ENCODE assay signal across 19 mouse cellular contexts in genomic region chr2:75737006-75737503, GRCm38 (mm10). TPM values are rescaled to one million over a fixed set of nuclear protein-coding genes. Genes with fewer than 3 reads are reported as not detected.
DNase-seq lines count a peak whose midpoint lies in the region; ATAC-seq and TF ChIP-seq lines count a peak whose summit lies in the region.
"Had no signal": no experiment of that assay in that cellular context is flagged by ENCODE, and none has a peak within 500 bp of the region (broad histone marks: within the 10 kb centered on the region; RNA-seq: fewer than 3 reads in every experiment).

No protein-coding gene starts in this region.

- TF ChIP-seq POLR2A in MEL (IDR thresholded peaks at IDR 0.05; ENCODE audit: control insufficient read depth in 1 of 2, insufficient read depth in 1 of 2, low read depth in 1 of 2, low read length in 2 of 2, poor library complexity in 1 of 2): no peak

- intact Hi-C loops in heart, postnatal 36 days (cut with DNase I): no loop called here

- H3K9me3 ChIP-seq in MEL (replicated peaks; ENCODE audit: insufficient read depth, low read length): no peaks in the 10 kb centered on the region
- H3K9me3 ChIP-seq: G1E; heart, embryonic 13.5 days; hindbrain, embryonic 10.5 days; midbrain, embryonic 10.5 days had no signal

- no peak overlapping the region for H3K27ac ChIP-seq in MEL (ENCODE audit: control insufficient read depth, low read depth, low read length)
- H3K27ac ChIP-seq: heart, embryonic 13.5 days; hindbrain, embryonic 10.5 days; midbrain, embryonic 10.5 days had no signal

- ATAC-seq in megakaryocyte progenitor cell, adult 5-6 weeks (replicated peaks; ENCODE audit: poor library complexity): peak; percentile 72
- ATAC-seq: CD4-positive, CD25-positive, alpha-beta regulatory T cell, adult 4 months had no signal

- no peaks in the 10 kb centered on the region for H3K4me1 ChIP-seq in MEL (ENCODE audit: control insufficient read depth in 1 of 2, insufficient read depth in 2 of 2, low read length in 2 of 2)
- H3K4me1 ChIP-seq: heart, embryonic 13.5 days; hindbrain, embryonic 10.5 days had no signal

- no peaks in the 10 kb centered on the region; a peak in 1 of 4 replicates for H3K27me3 ChIP-seq in MEL (ENCODE audit: control insufficient read depth in 1 of 2, insufficient read depth in 2 of 2, low read length in 2 of 2)
- H3K27me3 ChIP-seq: heart, embryonic 13.5 days had no signal

- no peak for TF ChIP-seq CTCF in MEL (IDR thresholded peaks at IDR 0.05 in 2 of 3, conservative IDR thresholded peaks at IDR 0.05 in 1 of 3; ENCODE audit: control insufficient read depth in 1 of 3, insufficient read depth in 1 of 3, low read depth in 2 of 3, low read length in 3 of 3, poor library complexity in 1 of 3, severe bottlenecking in 1 of 3)

- H3K79me2 ChIP-seq in MEL (ENCODE audit: control insufficient read depth, insufficient read depth, low read length, poor library complexity): no peaks in the 10 kb centered on the region

- peak; percentile 81 for DNase-seq in heart, adult 11 months
- DNase-seq in heart, postnatal 36 days: no peak
- DNase-seq in MEL (ENCODE audit: low read depth, low spot score) (peak; percentile 30), adipocyte (ENCODE audit: low spot score) (peak; percentile 82)
- no peak for DNase-seq in layer of hippocampus, postnatal 10 days (ENCODE audit: low spot score in 2 of 2)
- DNase-seq in thymus, postnatal 0 days (ENCODE audit: low spot score): no peak
- DNase-seq: cerebellum, adult 2 months; gastrocnemius, postnatal 14 days; kidney, adult 18-20 months; kidney, postnatal 25 days; lung, postnatal 14 days; right cerebral cortex, postnatal 4 days had no signal

- TF ChIP-seq RAD21 in MEL (IDR thresholded peaks at IDR 0.05; ENCODE audit: low read depth, low read length): no peak

- TF ChIP-seq EP300 in MEL (IDR thresholded peaks at IDR 0.05; ENCODE audit: low read depth in 1 of 2, low read length in 2 of 2): no peak

- no peaks in the 10 kb centered on the region for H3K36me3 ChIP-seq in MEL (ENCODE audit: control insufficient read depth in 1 of 2, insufficient read depth in 2 of 2, low read length in 2 of 2)
- H3K36me3 ChIP-seq: G1E; heart, embryonic 13.5 days; hindbrain, embryonic 10.5 days; midbrain, embryonic 10.5 days had no signal

- no peak overlapping the region for H3K4me3 ChIP-seq in MEL (ENCODE audit: control insufficient read depth in 1 of 2, insufficient read depth in 1 of 2, low read depth in 2 of 2, low read length in 2 of 2)
- H3K4me3 ChIP-seq: erythroblast, embryonic 14.5 days; heart, embryonic 13.5 days; hindbrain, embryonic 10.5 days; midbrain, embryonic 10.5 days had no signal

- H3K9ac ChIP-seq in MEL (ENCODE audit: control insufficient read depth, low read depth, low read length, poor library complexity, severe bottlenecking): no peak overlapping the region
- H3K9ac ChIP-seq: heart, embryonic 13.5 days had no signal

TF ChIP-seq in MEL, 35 proteins besides CTCF, POLR2A, EP300 and RAD21:
- TF ChIP-seq MYC (IDR thresholded peaks at IDR 0.05; ENCODE audit: low read depth, low read length) (no peak), ZMIZ1 (IDR thresholded peaks at IDR 0.05; ENCODE audit: low read depth, low read length) (no peak), KAT2A (conservative IDR thresholded peaks at IDR 0.05; ENCODE audit: low read depth, low read length) (no peak), USF1 (IDR thresholded peaks at IDR 0.05; ENCODE audit: low read depth, low read length) (no peak), NELFE (IDR thresholded peaks at IDR 0.05; ENCODE audit: low read depth, low read length) (no peak), ELF1 (IDR thresholded peaks at IDR 0.05; ENCODE audit: low read depth, low read length) (no peak), MYB (IDR thresholded peaks at IDR 0.05; ENCODE audit: low read depth, low read length) (no peak), ZC3H11A (IDR thresholded peaks at IDR 0.05; ENCODE audit: low read depth, low read length) (no peak), ZNF384 (IDR thresholded peaks at IDR 0.05; ENCODE audit: low read depth, low read length) (no peak)

RNA-seq across cellular contexts. Expression of gene Nfe2l2, which starts 32.6 kb away (rescaled TPM):
- total RNA-seq in heart, postnatal 36 days (2021): 10 to 100 TPM; 66.7 to 70.2 TPM
- 33.2 and 42.1 TPM in 2 replicates for total RNA-seq in MEL (2012; rRNA removed)
- 10 to 100 TPM in 1 of 2 experiments, not detected in 1; 59.1 TPM for polyA plus RNA-seq in MEL (2012; ENCODE audit: insufficient read depth in 1 of 2, insufficient read length in 2 of 2, low read depth in 1 of 2, low replicate concordance in 2 of 2, missing spikeins in 1 of 2)
- 117 and 119 TPM in 2 replicates for total RNA-seq in megakaryocyte progenitor cell, adult 5-6 weeks (2015)
- total RNA-seq in megakaryocyte progenitor cell, adult 5-6 weeks (2017): 59.4 and 69.2 TPM in 2 replicates
- total RNA-seq in layer of hippocampus, postnatal 10 days (2021): 10 to 100 TPM in 1 of 2 experiments, 1 to 10 TPM in 1; 9.9 to 10.4 TPM
- 56.6 and 57.3 TPM in 2 replicates for polyA plus RNA-seq in thymus, postnatal 0 days (2015; fragmentation: Nextera tagmentation; extraction: Ambion mirVana)

Comparison
In these comparisons a context has a peak if more than half of its experiments do, and no peak if none do; other contexts are left out.
1. DNase-seq: peak in heart, adult 11 months (single experiment), MEL (single experiment) and adipocyte (single experiment); none in heart, postnatal 36 days (0 of 2), layer of hippocampus, postnatal 10 days (0 of 2) and thymus, postnatal 0 days (single experiment).